Mouse (Mus musculus): ENCODE measurements around the gene Myo18b. TPM values are rescaled to one million over a fixed set of nuclear protein-coding genes. Genes with fewer than 3 reads are reported as not detected.

Myo18b gene
- polyA plus RNA-seq, 1 experiment, result 0.88 TPM

DNA sequence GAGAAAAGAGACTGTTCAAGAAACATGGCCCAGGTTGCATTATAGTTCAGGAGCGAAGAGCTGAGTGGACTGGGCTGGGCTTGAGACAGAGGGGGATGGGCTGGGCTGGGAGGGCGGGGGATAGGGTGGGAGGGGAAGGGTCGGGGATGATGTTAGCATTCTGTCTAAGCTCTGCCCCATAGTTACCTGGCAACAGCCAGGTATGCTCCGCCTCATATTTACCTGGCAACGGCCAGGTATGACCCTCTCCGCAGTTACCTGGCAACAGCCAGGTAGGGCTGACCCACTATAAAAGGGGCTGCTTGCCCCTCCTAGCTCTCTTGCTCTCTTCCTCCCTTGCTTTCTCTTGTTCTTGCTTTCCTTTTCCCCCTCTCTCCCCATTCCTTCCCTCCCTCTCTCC lies 239.4 kb downstream of the Myo18b start:
- H3K4me3 ChIP-seq (ENCODE audit: extremely low read depth, insufficient read depth, insufficient read length), result no peak overlapping the region
- no peaks in the 10 kb centered on the region for H3K4me1 ChIP-seq (ENCODE audit: control insufficient read depth, insufficient read depth, insufficient read length)
- 12% methylated on average over 6 of the region's 6 CpGs for WGBS
- no peak overlapping the region for H3K27ac ChIP-seq (ENCODE audit: insufficient read depth, low read length)
- TF ChIP-seq CTCF (IDR thresholded peaks at IDR 0.05; ENCODE audit: extremely low read depth, insufficient read depth, insufficient read length, insufficient replicate concordance), result no peak
- TF ChIP-seq POLR2A (IDR thresholded peaks at IDR 0.05; ENCODE audit: low read depth, low read length), result no peak
- no peak for DNase-seq (ENCODE audit: low read depth in 1 of 2, low spot score in 2 of 2)
- no peaks in the 10 kb centered on the region for H3K27me3 ChIP-seq (ENCODE audit: control insufficient read depth, insufficient read depth, low read length)
- H3K36me3 ChIP-seq (ENCODE audit: control insufficient read depth, insufficient read depth, low read length), result no peaks in the 10 kb centered on the region

DNA sequence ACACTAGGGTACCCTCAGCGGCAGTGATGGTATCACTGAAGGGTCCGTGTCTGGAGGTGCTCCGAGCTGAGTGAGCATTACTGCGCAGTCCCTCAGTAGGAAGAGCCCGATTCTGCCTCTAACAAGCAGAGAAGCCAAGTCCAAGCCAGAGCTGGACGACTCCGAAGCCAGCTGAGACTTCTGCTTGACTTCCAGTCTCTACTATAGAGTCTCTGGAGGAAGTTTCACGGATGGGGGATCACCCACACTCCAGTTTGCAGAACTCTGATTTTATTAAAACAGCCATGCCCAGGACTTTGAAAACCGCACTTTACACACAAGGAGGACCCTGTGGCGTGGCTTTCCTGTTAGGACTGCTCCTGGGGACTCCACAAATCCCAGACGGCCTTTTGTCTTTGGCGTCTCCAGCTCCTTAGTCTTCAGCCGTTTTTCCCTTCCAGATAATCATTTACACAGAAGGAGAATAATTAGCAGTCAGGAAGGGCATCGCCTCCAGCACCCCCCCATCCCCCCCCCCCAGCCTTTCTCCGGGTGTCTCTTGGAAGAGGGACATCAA lies 240.1 kb downstream of the Myo18b start:
- 3% methylated on average over 15 of the region's 15 CpGs for WGBS
- TF ChIP-seq POLR2A (IDR thresholded peaks at IDR 0.05; ENCODE audit: low read depth, low read length), result no peak
- TF ChIP-seq CTCF (IDR thresholded peaks at IDR 0.05; ENCODE audit: extremely low read depth, insufficient read depth, insufficient read length, insufficient replicate concordance), result no peak

DNA sequence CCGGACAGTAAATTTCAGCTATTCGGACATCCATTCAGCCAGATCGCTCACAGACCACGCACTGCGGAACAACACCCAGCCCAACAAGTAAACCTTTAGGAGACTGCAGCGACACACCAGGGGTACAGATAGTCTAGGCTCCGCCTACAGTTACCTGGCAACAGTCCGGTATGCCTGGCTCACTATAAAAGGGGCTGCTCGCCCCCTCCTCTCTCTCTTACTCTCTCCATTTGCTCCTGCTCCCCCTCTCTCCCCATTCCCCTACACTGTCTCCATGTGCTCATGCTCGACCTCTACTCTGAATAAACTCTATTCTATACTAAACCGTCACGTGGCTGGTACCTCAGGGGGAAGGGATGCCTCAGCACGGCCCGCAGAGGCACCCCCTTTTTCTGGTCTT lies 240.6 kb downstream of the Myo18b start:
- Histone ChIP-seq H3K4me1 (ENCODE audit: control insufficient read depth, insufficient read depth, insufficient read length) (no peaks in the 10 kb centered on the region), H3K27ac (ENCODE audit: insufficient read depth, low read length) (no peak overlapping the region), H3K36me3 (ENCODE audit: control insufficient read depth, insufficient read depth, low read length) (no peaks in the 10 kb centered on the region), H3K4me3 (ENCODE audit: extremely low read depth, insufficient read depth, insufficient read length) (no peak overlapping the region), H3K27me3 (ENCODE audit: control insufficient read depth, insufficient read depth, low read length) (no peaks in the 10 kb centered on the region)
- no peak for TF ChIP-seq CTCF (IDR thresholded peaks at IDR 0.05; ENCODE audit: extremely low read depth, insufficient read depth, insufficient read length, insufficient replicate concordance)
- TF ChIP-seq POLR2A (IDR thresholded peaks at IDR 0.05; ENCODE audit: low read depth, low read length), result no peak
- no peak for DNase-seq (ENCODE audit: low read depth in 1 of 2, low spot score in 2 of 2)
- 12% methylated on average over 14 of the region's 14 CpGs for WGBS

More for the DNA sequence above, 240.1 kb downstream of the Myo18b start:
- Histone ChIP-seq H3K4me1 (ENCODE audit: control insufficient read depth, insufficient read depth, insufficient read length) (no peaks in the 10 kb centered on the region), H3K27ac (ENCODE audit: insufficient read depth, low read length) (no peak overlapping the region), H3K4me3 (ENCODE audit: extremely low read depth, insufficient read depth, insufficient read length) (no peak overlapping the region), H3K27me3 (ENCODE audit: control insufficient read depth, insufficient read depth, low read length) (no peaks in the 10 kb centered on the region), H3K36me3 (ENCODE audit: control insufficient read depth, insufficient read depth, low read length) (no peaks in the 10 kb centered on the region)
- DNase-seq (ENCODE audit: low read depth in 1 of 2, low spot score in 2 of 2), result no peak

DNA sequence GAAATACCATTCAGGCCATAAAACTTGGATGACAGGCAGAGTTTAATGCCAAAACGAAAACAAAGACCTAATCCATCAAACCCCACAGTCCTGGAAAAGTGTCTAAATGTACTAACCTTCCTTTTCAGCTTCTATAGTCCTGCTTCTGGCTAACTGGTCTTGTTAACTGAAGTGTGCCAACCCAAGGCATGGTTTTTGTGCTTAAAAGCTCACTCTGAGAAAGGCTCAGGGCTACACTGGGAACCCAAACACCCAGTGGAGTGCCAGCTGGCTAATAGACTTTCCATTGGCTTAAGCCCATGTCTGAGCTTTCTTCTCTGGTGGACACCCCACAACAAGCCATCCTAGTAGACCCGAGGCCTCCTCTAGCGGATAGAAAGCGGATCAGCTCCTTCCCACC lies 244.1 kb downstream of the Myo18b start:
- no peaks in the 10 kb centered on the region for H3K27me3 ChIP-seq (ENCODE audit: control insufficient read depth, insufficient read depth, low read length)
- H3K4me1 ChIP-seq (ENCODE audit: control insufficient read depth, insufficient read depth, insufficient read length), result no peaks in the 10 kb centered on the region
- TF ChIP-seq POLR2A (IDR thresholded peaks at IDR 0.05; ENCODE audit: low read depth, low read length) (no peak), CTCF (IDR thresholded peaks at IDR 0.05; ENCODE audit: extremely low read depth, insufficient read depth, insufficient read length, insufficient replicate concordance) (no peak)
- no peaks in the 10 kb centered on the region for H3K36me3 ChIP-seq (ENCODE audit: control insufficient read depth, insufficient read depth, low read length)
- whole genome bisulfite sequencing, result 77% methylated on average over 4 of the region's 4 CpGs
- H3K4me3 ChIP-seq (ENCODE audit: extremely low read depth, insufficient read depth, insufficient read length), result no peak overlapping the region
- DNase-seq (ENCODE audit: low read depth in 1 of 2, low spot score in 2 of 2), result no peak
- H3K27ac ChIP-seq (ENCODE audit: insufficient read depth, low read length), result no peak overlapping the region

DNA sequence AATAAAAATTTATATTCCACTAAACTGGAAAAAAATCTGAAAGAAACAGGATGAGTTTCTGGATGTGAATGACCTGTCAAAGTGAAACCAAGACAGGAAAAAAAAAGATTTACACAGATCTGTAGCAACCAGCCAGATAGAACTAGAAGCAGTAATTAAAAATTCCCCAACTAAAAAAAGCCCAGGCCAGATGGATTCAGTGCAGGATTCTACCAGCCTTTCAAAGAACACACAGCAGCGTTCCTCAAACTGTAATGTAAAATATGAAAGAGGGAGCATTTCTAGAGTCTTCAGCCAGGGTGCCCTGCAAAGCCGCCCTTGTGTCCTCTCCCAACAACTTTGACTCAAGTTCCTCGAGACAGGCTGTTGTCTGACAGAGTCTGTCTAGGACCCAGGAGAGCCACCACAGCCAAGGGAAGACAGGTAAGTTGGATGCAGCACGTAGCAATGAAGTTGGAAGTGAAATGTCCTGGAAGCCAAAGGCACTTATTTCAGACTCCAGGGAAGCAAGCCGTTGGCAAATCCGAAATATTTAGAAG lies 246.9 kb downstream of the Myo18b start:
- Histone ChIP-seq H3K27me3 (ENCODE audit: control insufficient read depth, insufficient read depth, low read length) (no peaks in the 10 kb centered on the region), H3K4me1 (ENCODE audit: control insufficient read depth, insufficient read depth, insufficient read length) (no peaks in the 10 kb centered on the region), H3K36me3 (ENCODE audit: control insufficient read depth, insufficient read depth, low read length) (no peaks in the 10 kb centered on the region), H3K27ac (ENCODE audit: insufficient read depth, low read length) (no peak overlapping the region), H3K4me3 (ENCODE audit: extremely low read depth, insufficient read depth, insufficient read length) (no peak overlapping the region)
- DNase-seq (ENCODE audit: low read depth in 1 of 2, low spot score in 2 of 2), result no peak
- 80% methylated on average over 6 of the region's 6 CpGs for WGBS
- no peak for TF ChIP-seq CTCF (IDR thresholded peaks at IDR 0.05; ENCODE audit: extremely low read depth, insufficient read depth, insufficient read length, insufficient replicate concordance)
- TF ChIP-seq POLR2A (IDR thresholded peaks at IDR 0.05; ENCODE audit: low read depth, low read length), result no peak

DNA sequence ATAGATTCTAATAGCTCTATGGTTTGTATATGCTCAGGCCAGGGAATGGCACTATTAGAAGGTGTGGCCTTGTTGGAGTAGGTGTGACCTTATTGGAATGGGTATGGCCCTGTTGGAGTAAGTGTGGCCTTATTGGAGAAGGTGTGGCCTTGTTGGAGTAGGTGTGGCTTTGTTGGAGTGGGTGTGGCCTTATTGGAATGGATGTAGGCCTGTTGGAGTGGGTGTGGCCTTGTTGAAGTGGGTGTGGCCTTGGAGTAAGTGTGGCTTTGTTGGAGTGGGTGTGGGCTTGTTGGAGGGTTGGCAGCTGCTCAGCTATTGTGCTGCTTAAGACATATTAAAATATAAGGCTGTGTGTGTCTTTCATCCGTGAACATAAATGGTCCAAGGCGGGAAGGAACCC lies 249.3 kb downstream of the Myo18b start:
- no peaks in the 10 kb centered on the region for H3K4me1 ChIP-seq (ENCODE audit: control insufficient read depth, insufficient read depth, insufficient read length)
- H3K27ac ChIP-seq (ENCODE audit: insufficient read depth, low read length), result no peak overlapping the region
- no peak overlapping the region for H3K4me3 ChIP-seq (ENCODE audit: extremely low read depth, insufficient read depth, insufficient read length)
- TF ChIP-seq POLR2A (IDR thresholded peaks at IDR 0.05; ENCODE audit: low read depth, low read length), result no peak
- TF ChIP-seq CTCF (IDR thresholded peaks at IDR 0.05; ENCODE audit: extremely low read depth, insufficient read depth, insufficient read length, insufficient replicate concordance), result no peak
- no peak for DNase-seq (ENCODE audit: low read depth in 1 of 2, low spot score in 2 of 2)
- 91% methylated on average over 2 of the region's 2 CpGs for WGBS
- H3K27me3 ChIP-seq (ENCODE audit: control insufficient read depth, insufficient read depth, low read length), result no peaks in the 10 kb centered on the region
- no peaks in the 10 kb centered on the region for H3K36me3 ChIP-seq (ENCODE audit: control insufficient read depth, insufficient read depth, low read length)

DNA sequence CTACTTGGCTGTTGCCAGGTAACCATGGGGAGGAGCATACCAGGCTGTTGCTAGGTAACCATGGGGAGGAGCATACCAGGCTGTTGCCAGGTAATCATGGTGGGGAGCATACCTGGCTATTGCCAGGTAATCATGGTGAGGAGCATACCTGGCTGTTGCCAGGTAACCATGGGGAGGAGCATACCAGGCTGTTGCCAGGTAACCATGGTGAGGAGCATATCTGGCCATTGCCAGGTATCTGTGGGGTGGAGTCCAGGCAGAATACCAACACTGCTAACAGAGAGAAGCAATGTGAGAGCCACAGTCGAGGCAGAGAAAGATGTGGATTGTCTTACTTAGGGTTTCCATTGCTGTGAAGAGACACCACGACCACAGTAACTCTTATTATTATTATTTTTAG lies 250.6 kb downstream of the Myo18b start:
- no peak for DNase-seq (ENCODE audit: low read depth in 1 of 2, low spot score in 2 of 2)
- H3K36me3 ChIP-seq (ENCODE audit: control insufficient read depth, insufficient read depth, low read length), result no peaks in the 10 kb centered on the region
- no peak for TF ChIP-seq CTCF (IDR thresholded peaks at IDR 0.05; ENCODE audit: extremely low read depth, insufficient read depth, insufficient read length, insufficient replicate concordance)
- no peak for TF ChIP-seq POLR2A (IDR thresholded peaks at IDR 0.05; ENCODE audit: low read depth, low read length)
- no peak overlapping the region for H3K4me3 ChIP-seq (ENCODE audit: extremely low read depth, insufficient read depth, insufficient read length)
- H3K4me1 ChIP-seq (ENCODE audit: control insufficient read depth, insufficient read depth, insufficient read length), result peaks cover 3% of the 10 kb centered on the region; the same call in 1 of the 2 replicates
- 74% methylated on average over 2 of the region's 2 CpGs for WGBS
- no peak overlapping the region for H3K27ac ChIP-seq (ENCODE audit: insufficient read depth, low read length)
- no peaks in the 10 kb centered on the region for H3K27me3 ChIP-seq (ENCODE audit: control insufficient read depth, insufficient read depth, low read length)

Measured in spleen, adult 2 months (tissue).